In the genomic region with DNA sequence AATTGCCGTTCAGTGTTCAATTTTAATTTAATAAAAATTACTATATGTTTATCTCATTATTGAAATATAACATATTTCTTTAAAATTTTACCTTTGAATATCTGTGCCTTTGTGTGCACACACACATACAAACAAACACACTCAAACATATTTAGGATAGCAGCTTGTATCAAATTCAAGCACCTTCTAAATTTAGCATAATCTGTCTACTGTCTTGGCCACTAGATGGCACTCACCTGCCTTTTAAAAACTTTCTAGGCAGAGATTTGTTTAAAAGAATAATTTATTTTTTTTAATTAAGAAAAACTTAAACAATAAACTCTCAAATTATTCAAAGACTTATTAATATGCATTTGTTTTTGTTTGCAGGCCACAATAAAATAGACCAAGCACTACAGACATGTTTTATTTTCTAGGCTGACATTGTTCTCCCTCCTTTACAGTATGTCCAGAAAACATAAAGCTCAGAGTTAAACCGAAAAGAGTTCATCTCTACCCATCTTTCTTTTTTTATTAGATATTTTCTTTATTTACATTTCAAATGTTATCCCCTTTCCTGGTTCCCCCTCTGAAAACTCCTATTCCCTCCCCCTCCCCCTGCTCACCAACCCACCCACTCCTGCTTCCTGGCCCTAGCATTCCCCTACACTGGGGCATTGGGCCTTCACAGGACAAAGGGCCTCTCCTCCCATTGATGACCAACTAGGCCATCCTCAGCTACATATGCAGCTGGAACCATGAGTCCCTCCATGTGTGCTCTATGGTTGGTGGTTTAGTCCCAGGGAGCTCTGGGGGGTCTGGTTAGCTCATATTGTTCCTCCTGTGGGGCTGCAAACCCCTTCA, we compare ENCODE assay signal across 9 mouse cellular contexts. TPM values are rescaled to one million over a fixed set of nuclear protein-coding genes. Genes with fewer than 3 reads are reported as not detected.
DNase-seq lines count a peak whose midpoint lies in the region; ATAC-seq and TF ChIP-seq lines count a peak whose summit lies in the region.
"Had no signal": no experiment of that assay in that cellular context is flagged by ENCODE, and none has a peak within 500 bp of the region (broad histone marks: within the 10 kb centered on the region; RNA-seq: fewer than 3 reads in every experiment).

No protein-coding gene starts in this region.

- no peak for ATAC-seq in embryonic facial prominence, embryonic 11.5 days (replicated peaks; ENCODE audit: insufficient number of reproducible peaks, low FRiP score, low TSS enrichment, low read depth)
- ATAC-seq in granulocyte monocyte progenitor cell, adult 5-6 weeks (replicated peaks; ENCODE audit: poor library complexity, severe bottlenecking): no peak
- no peak for ATAC-seq in megakaryocyte-erythroid progenitor cell, adult 5-6 weeks (replicated peaks; ENCODE audit: low FRiP score, low TSS enrichment, poor library complexity, severe bottlenecking)

- DNase-seq in embryonic facial prominence, embryonic 11.5 days (ENCODE audit: low spot score): peak; percentile 78
- no peak for DNase-seq in embryonic facial prominence, embryonic 10.5 days (ENCODE audit: low spot score)
- peak; percentile 17 for DNase-seq in layer of hippocampus, adult 11-12 months (ENCODE audit: low spot score)
- no peak for DNase-seq in layer of hippocampus, adult 8-10 months (ENCODE audit: low spot score in 2 of 2)
- no peak for DNase-seq in CH12.LX (ENCODE audit: extremely low read depth)
- DNase-seq in embryo, embryonic 11.5 days (ENCODE audit: low read depth, low spot score): peak; percentile 19
- DNase-seq: thymus, postnatal 36 days had no signal

- dilution Hi-C loops in CH12.LX (cut with MboI; ENCODE audit: extremely low pct_ligation_motif_present, extremely low pct_unique_long_range_greater_than_20kb, low sequenced_read_pairs): no loop called here

- H3K27me3 ChIP-seq in embryonic facial prominence, embryonic 11.5 days (ENCODE audit: control insufficient read depth, insufficient read depth, low read length): no peaks in the 10 kb centered on the region
- H3K27me3 ChIP-seq in embryonic facial prominence, embryonic 10.5 days (replicated peaks; ENCODE audit: low read depth, poor library complexity, severe bottlenecking): no peaks in the 10 kb centered on the region
- no peaks in the 10 kb centered on the region for H3K27me3 ChIP-seq in CH12.LX (replicated peaks)

- no peaks in the 10 kb centered on the region for H3K4me1 ChIP-seq in embryonic facial prominence, embryonic 11.5 days (ENCODE audit: control insufficient read depth, insufficient read depth, low read length)
- H3K4me1 ChIP-seq in embryonic facial prominence, embryonic 10.5 days: peaks cover 6% of the 10 kb centered on the region; the same call in 1 of the 2 replicates
- H3K4me1 ChIP-seq in CH12.LX (ENCODE audit: control insufficient read depth in 1 of 2, insufficient read depth in 2 of 2): no peaks in the 10 kb centered on the region

- H3K27ac ChIP-seq in embryonic facial prominence, embryonic 11.5 days (replicated peaks; ENCODE audit: low read depth, low read length): no peak overlapping the region
- no peak overlapping the region for H3K27ac ChIP-seq in embryonic facial prominence, embryonic 10.5 days (replicated peaks)
- H3K27ac ChIP-seq in CH12.LX (ENCODE audit: insufficient read depth, low read depth): no peak overlapping the region

- peak in 1 of 2 experiments; percentile 37; a peak in 2 of 4 replicates for TF ChIP-seq CTCF in CH12.LX (conservative IDR thresholded peaks at IDR 0.05 in 1 of 2, IDR thresholded peaks at IDR 0.05 in 1 of 2; ENCODE audit: low read depth in 2 of 2, low read length in 2 of 2)

- H3K9ac ChIP-seq in embryonic facial prominence, embryonic 11.5 days (replicated peaks; ENCODE audit: low read length): no peak overlapping the region
- no peak overlapping the region for H3K9ac ChIP-seq in CH12.LX (ENCODE audit: insufficient read depth, low read depth)

- H3K79me2 ChIP-seq in CH12.LX (replicated peaks; ENCODE audit: control insufficient read depth, extremely low read depth, insufficient read depth, poor library complexity, severe bottlenecking): no peaks in the 10 kb centered on the region

- H3K9me3 ChIP-seq in embryonic facial prominence, embryonic 11.5 days (replicated peaks; ENCODE audit: control insufficient read depth, low read length): no peaks in the 10 kb centered on the region
- no peaks in the 10 kb centered on the region for H3K9me3 ChIP-seq in embryonic facial prominence, embryonic 10.5 days
- peaks cover 50% of the 10 kb centered on the region for H3K9me3 ChIP-seq in CH12.LX (replicated peaks; ENCODE audit: low read length)

- no peak for TF ChIP-seq POLR2A in CH12.LX (IDR thresholded peaks at IDR 0.05; ENCODE audit: low read depth, low read length)

- no peak overlapping the region for H3K4me2 ChIP-seq in embryonic facial prominence, embryonic 11.5 days (ENCODE audit: low read depth, low read length)
- H3K4me2 ChIP-seq in CH12.LX (ENCODE audit: insufficient read depth, low read depth, poor library complexity, severe bottlenecking): no peak overlapping the region

- no peak for TF ChIP-seq EP300 in CH12.LX (IDR thresholded peaks at IDR 0.05; ENCODE audit: low read length)

- peak; percentile 15 for TF ChIP-seq RAD21 in CH12.LX (IDR thresholded peaks at IDR 0.05; ENCODE audit: low read depth, low read length)

- H3K36me3 ChIP-seq in embryonic facial prominence, embryonic 11.5 days (replicated peaks; ENCODE audit: control insufficient read depth, insufficient read depth, low read depth, low read length): no peaks in the 10 kb centered on the region
- no peaks in the 10 kb centered on the region for H3K36me3 ChIP-seq in embryonic facial prominence, embryonic 10.5 days (replicated peaks)
- H3K36me3 ChIP-seq in CH12.LX (replicated peaks in 1 of 2; ENCODE audit: control insufficient read depth in 1 of 2, insufficient read depth in 1 of 2, low read length in 1 of 2): no peaks in the 10 kb centered on the region

- in situ Hi-C loops in CH12.LX (cut with MboI; ENCODE audit: low pct_ligation_motif_present, low pct_unique_long_range_greater_than_20kb, low sequenced_read_pairs): no loop called here

- 78% methylated on average over 2 of the region's 2 CpGs for WGBS in embryonic facial prominence, embryonic 11.5 days
- WGBS in embryonic facial prominence, embryonic 10.5 days: 87% methylated on average over 2 of the region's 2 CpGs

- H3K4me3 ChIP-seq in embryonic facial prominence, embryonic 11.5 days (ENCODE audit: low read depth, low read length): no peak overlapping the region
- no peak overlapping the region for H3K4me3 ChIP-seq in embryonic facial prominence, embryonic 10.5 days
- H3K4me3 ChIP-seq in CH12.LX (replicated peaks in 1 of 3; ENCODE audit: low read depth in 2 of 3, low read length in 2 of 3, poor library complexity in 1 of 3): no peak overlapping the region

TF ChIP-seq in CH12.LX, 34 proteins besides CTCF, POLR2A, EP300 and RAD21:
- TF ChIP-seq ZC3H11A (IDR thresholded peaks at IDR 0.05; ENCODE audit: low read depth, low read length) (no peak), ETS1 (conservative IDR thresholded peaks at IDR 0.05; ENCODE audit: low read depth, low read length) (no peak), POLR2AphosphoS2 (IDR thresholded peaks at IDR 0.05; ENCODE audit: low read depth, low read length) (no peak), ZKSCAN1 (IDR thresholded peaks at IDR 0.05; ENCODE audit: borderline replicate concordance, low read depth, low read length) (no peak), SIN3A (IDR thresholded peaks at IDR 0.05; ENCODE audit: low read length) (no peak), USF2 (conservative IDR thresholded peaks at IDR 0.05; ENCODE audit: low read depth, low read length) (no peak), NRF1 (IDR thresholded peaks at IDR 0.05; ENCODE audit: low read depth, low read length) (no peak), ZMIZ1 (IDR thresholded peaks at IDR 0.05; ENCODE audit: low read depth, low read length) (no peak), UBTF (IDR thresholded peaks at IDR 0.05; ENCODE audit: low read depth, low read length) (no peak), MXI1 (IDR thresholded peaks at IDR 0.05; ENCODE audit: low read depth, low read length) (no peak), ZNF384 (IDR thresholded peaks at IDR 0.05; ENCODE audit: low read depth, low read length) (no peak), RCOR1 (conservative IDR thresholded peaks at IDR 0.05; ENCODE audit: low read depth, low read length) (no peak), JUN (IDR thresholded peaks at IDR 0.05; ENCODE audit: insufficient read depth, low read depth, low read length) (no peak)

RNA-seq across cellular contexts. Expression of a gene that starts 48.6 kb away (rescaled TPM):
- 47.6 and 50.0 TPM in 2 replicates for polyA plus RNA-seq in embryonic facial prominence, embryonic 11.5 days (2014; fragmentation: Nextera tagmentation; extraction: Ambion mirVana)
- polyA plus RNA-seq in embryonic facial prominence, embryonic 10.5 days (2016; fragmentation: Nextera tagmentation; extraction: Ambion mirVana): 39.1 and 44.5 TPM in 2 replicates
- 10 to 100 TPM; 48.7 to 62.3 (median 50.6) TPM for total RNA-seq in layer of hippocampus, adult 8-10 months (2022)
- not detected in 2 replicates for total RNA-seq in CH12.LX (2012; rRNA removed)
- not detected in 2 replicates for total RNA-seq in CH12.LX (2014; rRNA removed)
- not detected in 2 replicates for polyA plus RNA-seq in CH12.LX (2012; ENCODE audit: insufficient read length, low read depth)
- 0.32 TPM in 1 of 2 replicates, not detected in the other for total RNA-seq in granulocyte monocyte progenitor cell, adult 5-6 weeks (2014; fragmentation: Nextera tagmentation)
- total RNA-seq in granulocyte monocyte progenitor cell, adult 5-6 weeks (2017): not detected in 2 replicates
- total RNA-seq in megakaryocyte-erythroid progenitor cell, adult 5-6 weeks (2014; fragmentation: Nextera tagmentation): not detected in 2 replicates
- total RNA-seq in megakaryocyte-erythroid progenitor cell, adult 5-6 weeks (2017): not detected in 2 replicates

Comparison
In these comparisons a context has a peak if more than half of its experiments do, and no peak if none do; other contexts are left out.
1. DNase-seq: peak in embryonic facial prominence, embryonic 11.5 days (single experiment), layer of hippocampus, adult 11-12 months (single experiment) and embryo, embryonic 11.5 days (single experiment); none in embryonic facial prominence, embryonic 10.5 days (single experiment), layer of hippocampus, adult 8-10 months (0 of 2) and CH12.LX (single experiment).
2. RNA of a gene that starts 48.6 kb away (total RNA-seq): 48.7 to 62.3 TPM in layer of hippocampus, adult 8-10 months; not detected in CH12.LX, 0.32 TPM in granulocyte monocyte progenitor cell, adult 5-6 weeks and not detected in megakaryocyte-erythroid progenitor cell, adult 5-6 weeks; every median in the first group is over 10 times any median in the second.